Mouse (Mus musculus) thymus, adult 2 months (tissue): ENCODE measurements around the gene Smg5. TPM values are rescaled to one million over a fixed set of nuclear protein-coding genes. Genes with fewer than 3 reads are reported as not detected.
A peak's percentile ranks its signal among the peaks of the same experiment; 100 is the strongest.
"Not testable (repeated sequence)": the region's sequence is repeated elsewhere in the genome, so short reads cannot be mapped to it uniquely, and the experiment has no call there.

Experiments
- DNase-seq: peaks from one replicate; pipeline ENCODE4 v3.0.0; 2021
- H3K27ac ChIP-seq: fragments of 200-500 bp; 2 replicates; pipeline ENCODE4 v1.5.1; 2012; ENCODE audit warnings: low read length, control low read depth; ENCODE audit not compliant: control insufficient read depth, insufficient read depth
- H3K27me3 ChIP-seq: fragments of 200-500 bp; 2 replicates; pipeline ENCODE4 v1.6.1; 2012; ENCODE audit warnings: mild to moderate bottlenecking, low read length, moderate library complexity, mixed read lengths; ENCODE audit not compliant: control insufficient read depth, insufficient read depth
- H3K36me3 ChIP-seq: fragments of 200-500 bp; 2 replicates; pipeline ENCODE4 v1.6.1; 2012; ENCODE audit warnings: mild to moderate bottlenecking, low read length, moderate library complexity; ENCODE audit not compliant: control insufficient read depth, insufficient read depth
- H3K4me1 ChIP-seq: fragments of 200-500 bp; replicated peaks from 2 replicates; pipeline ENCODE4 v1.6.1; 2012; ENCODE audit warnings: low read length; ENCODE audit not compliant: control insufficient read depth, insufficient read depth
- H3K4me3 ChIP-seq: fragments of 200-500 bp; 2 replicates; pipeline ENCODE4 v1.5.1; 2012; ENCODE audit warnings: mild to moderate bottlenecking, low read length, control low read depth, moderate library complexity; ENCODE audit not compliant: control insufficient read depth, insufficient read depth
- CTCF ChIP-seq: fragments of 200-500 bp; IDR thresholded peaks from 2 replicates; pipeline ENCODE4 v1.5.1; 2012; ENCODE audit warnings: mild to moderate bottlenecking, control low read depth, low read length, moderate library complexity, borderline replicate concordance; ENCODE audit not compliant: control insufficient read depth, poor library complexity, insufficient read depth; ENCODE audit errors: extremely low read depth
- POLR2A ChIP-seq: fragments of 200-500 bp; IDR thresholded peaks from 2 replicates; pipeline ENCODE4 v1.6.1; 2012; ENCODE audit warnings: mild to moderate bottlenecking, low read length, control low read depth, moderate library complexity; ENCODE audit not compliant: control insufficient read depth, poor library complexity, insufficient read depth; ENCODE audit errors: extremely low read depth
- WGBS: fragments of 180-500 bp; shearing (Covaris S2); methylation state at CpG from one replicate; pipeline ENCODE4 v1.1.7; 2018; 5-methylcytosine and 5-hydroxymethylcytosine counted together
- polyA plus RNA-seq: library from polyadenylated mRNA; depleted of rRNA; stranded (reverse); fragments of >200 nt; gene quantifications from 2 replicates; pipeline ENCODE4 v1.2.3, GENCODE M21; 2012; rRNA removed

The Smg5 gene
- 151 and 159 TPM in 2 replicates for polyA plus RNA-seq

- Histone ChIP-seq H3K36me3 (no peaks in the 10 kb centered on the region), H3K27ac (peak within 1 kb of the TSS; percentile 77), H3K27me3 (no peaks in the 10 kb centered on the region), H3K4me3 (peak within 1 kb of the TSS; percentile 90), H3K4me1 (peaks cover 10% of the 10 kb centered on the region)
- 1% methylated on average over 61 of the region's 66 CpGs for WGBS
- TF ChIP-seq POLR2A (peak; percentile 96), CTCF (no peak; the same call in 1 of the 2 replicates)
- peak; percentile 97 for DNase-seq
Observed at GRCm38 (mm10) chr3:88336058-88337013, at the start of gene Smg5, which contains the start of gene Tmem79. Gene Smg5, plus strand, starts transcription at chr3:88336260. Gene Tmem79, minus strand, starts transcription at chr3:88336148.

DNA sequence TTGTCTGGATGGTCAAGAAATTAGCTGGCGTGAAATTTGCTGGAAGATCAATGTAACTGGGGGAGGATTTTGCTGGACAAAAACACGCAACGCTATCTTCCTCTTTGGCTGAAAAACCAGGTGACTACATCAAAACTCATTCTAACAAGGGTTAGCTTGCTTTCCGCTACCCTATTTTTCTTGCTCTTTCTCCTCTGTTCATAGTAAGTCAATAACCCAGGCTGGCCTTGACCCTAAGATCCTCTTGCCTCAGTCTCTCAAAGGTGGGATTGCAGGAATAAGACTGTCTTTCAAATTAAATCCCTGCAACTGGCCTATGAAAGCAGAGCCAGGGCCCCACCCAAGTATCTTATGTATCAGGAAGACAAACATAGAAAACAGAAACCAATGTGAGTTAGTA is 49.0 kb upstream of the Smg5 start, which contains the start of gene Gm38392:
Gene Gm38392, minus strand, starts transcription at position 101 of the 400 bp plus-strand sequence.
- no peak for TF ChIP-seq POLR2A
- TF ChIP-seq CTCF = no peak
- Histone ChIP-seq H3K4me1 (no peaks in the 10 kb centered on the region), H3K27me3 (no peaks in the 10 kb centered on the region), H3K27ac (no peak within 1 kb of the TSS), H3K36me3 (no peaks in the 10 kb centered on the region), H3K4me3 (no peak within 1 kb of the TSS)
- over 99% methylated on average over 4 of the region's 4 CpGs for WGBS
- DNase-seq = no peak

GRCm38 (mm10) chr3:88288133-88288713 is 47.8 kb upstream of the Smg5 start:
- H3K4me1 ChIP-seq, DNase-seq, H3K36me3 ChIP-seq, H3K27ac ChIP-seq, H3K4me3 ChIP-seq, H3K27me3 ChIP-seq: not testable (repeated sequence)
- WGBS = 63% methylated on average over 9 of the region's 10 CpGs

DNA sequence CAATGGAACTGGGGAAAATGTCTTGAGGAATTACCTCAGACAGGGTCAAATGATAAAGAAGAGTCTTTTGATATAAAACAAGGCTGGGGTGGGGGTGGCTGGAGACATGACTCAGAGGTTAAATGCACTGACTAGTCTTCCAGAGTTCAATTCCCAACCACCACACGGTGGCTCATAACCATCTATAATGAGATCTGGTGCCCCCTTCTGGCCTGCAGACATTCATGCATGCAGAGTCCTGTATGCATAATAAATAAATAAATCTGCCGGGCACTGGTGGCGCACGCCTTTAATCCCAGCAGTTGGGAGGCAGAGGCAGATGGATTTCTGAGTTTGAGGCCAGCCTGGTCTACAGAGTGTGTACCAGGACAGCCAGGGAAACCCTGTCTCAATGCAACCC is 44.1 kb upstream of the Smg5 start:
- H3K4me1 ChIP-seq = no peaks in the 10 kb centered on the region
- 54% methylated on average over 4 of the region's 4 CpGs for WGBS
- TF ChIP-seq POLR2A = no peak
- TF ChIP-seq CTCF = no peak
- no peak overlapping the region for H3K4me3 ChIP-seq
- no peak overlapping the region for H3K27ac ChIP-seq
- H3K27me3 ChIP-seq = no peaks in the 10 kb centered on the region
- peak; percentile 31 for DNase-seq
- H3K36me3 ChIP-seq = no peaks in the 10 kb centered on the region

DNA sequence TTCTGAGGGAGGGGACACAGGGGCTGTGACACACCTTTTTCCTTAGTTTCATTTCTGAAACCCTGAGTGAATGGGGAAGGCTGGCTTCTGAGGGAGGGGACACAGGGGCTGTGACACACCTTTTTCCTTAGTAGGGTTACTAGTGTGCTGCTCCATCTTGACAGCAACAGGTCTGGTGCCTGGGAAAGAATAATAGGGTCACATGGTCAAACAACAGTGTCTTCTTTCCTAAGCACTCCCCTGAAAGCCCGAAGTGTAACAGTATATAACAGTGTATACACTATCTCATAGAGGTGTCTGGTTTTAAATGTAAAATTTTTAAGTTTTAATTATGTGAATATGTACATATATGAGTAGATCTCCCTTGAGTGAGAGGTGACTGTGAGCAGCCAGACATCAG is 40.8 kb upstream of the Smg5 start:
- not testable (repeated sequence) for H3K4me1 ChIP-seq, H3K36me3 ChIP-seq, DNase-seq, H3K27me3 ChIP-seq, H3K4me3 ChIP-seq, H3K27ac ChIP-seq
- WGBS = 28% methylated on average over 1 of the region's 1 CpGs

DNA sequence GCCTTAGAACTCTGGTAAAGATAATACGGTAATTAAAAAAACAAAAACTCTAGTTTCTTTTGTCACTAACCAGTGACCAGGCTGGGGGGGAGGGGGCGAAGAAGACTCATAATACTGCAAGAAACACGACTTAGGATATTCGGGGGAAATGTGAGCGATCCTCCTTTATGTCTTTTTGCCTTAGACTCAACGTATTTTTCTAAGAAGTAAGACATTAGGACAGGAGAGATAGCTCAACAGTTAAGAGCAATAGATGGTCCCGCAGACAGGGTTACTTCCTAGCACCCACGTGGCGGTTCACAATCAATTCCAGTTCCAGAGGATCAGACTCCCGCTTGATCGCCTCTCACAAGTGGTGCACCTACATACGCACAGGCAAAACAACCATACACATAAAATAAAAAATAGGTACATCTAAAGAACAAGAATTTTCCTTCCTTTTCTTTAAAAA is 39.9 kb upstream of the Smg5 start:
- Histone ChIP-seq H3K36me3 (peaks cover 15% of the 10 kb centered on the region), H3K4me3 (peak overlapping the region; percentile 57), H3K4me1 (peaks cover 3% of the 10 kb centered on the region), H3K27me3 (no peaks in the 10 kb centered on the region), H3K27ac (peak overlapping the region; percentile 90)
- TF ChIP-seq POLR2A (no peak), CTCF (no peak)
- under 1% methylated on average over 12 of the region's 12 CpGs for WGBS
- no peak for DNase-seq
